Mouse (Mus musculus) spleen, adult 2 months (tissue): ENCODE measurements at regions not wholly inside any gene's neighbourhood (a gene's known extent, or its start where the extent isn't known, plus 50 kb on each side); places are given as distances from the start of the nearest gene placed in this dataset.

Experiments used
- DNase-seq, 2 experiments: peaks; one replicate each; pipeline versions ENCODE4 v3.0.0 to v3.0.0-alpha.2; 2012 to 2021; ENCODE audit warnings: low spot score in 2 of 2, low read depth in 1 of 2
- H3K27ac ChIP-seq: fragments of 200-500 bp; 2 replicates; pipeline ENCODE4 v1.5.1; 2012; ENCODE audit warnings: low read length, inconsistent platforms; ENCODE audit not compliant: insufficient read depth
- H3K27me3 ChIP-seq: fragments of 200-500 bp; 2 replicates; pipeline ENCODE4 v1.6.1; 2012; ENCODE audit warnings: mild to moderate bottlenecking, moderate library complexity, low read length, inconsistent platforms; ENCODE audit not compliant: control insufficient read depth, insufficient read depth
- H3K36me3 ChIP-seq: fragments of 200-500 bp; 2 replicates; pipeline ENCODE4 v1.6.1; 2012; ENCODE audit warnings: mild to moderate bottlenecking, low read length, inconsistent platforms; ENCODE audit not compliant: control insufficient read depth, insufficient read depth
- H3K4me1 ChIP-seq: fragments of 200-500 bp; 2 replicates; pipeline ENCODE4 v1.6.1; 2011; ENCODE audit warnings: inconsistent platforms; ENCODE audit not compliant: control insufficient read depth, insufficient read depth, insufficient read length
- H3K4me3 ChIP-seq: fragments of 200-500 bp; 2 replicates; pipeline ENCODE4 v1.5.1; 2011; ENCODE audit warnings: mild to moderate bottlenecking, inconsistent platforms; ENCODE audit not compliant: insufficient read depth, insufficient read length; ENCODE audit errors: extremely low read depth
- CTCF ChIP-seq: fragments of 200-500 bp; IDR thresholded peaks from 2 replicates; pipeline ENCODE4 v1.5.1; 2011; ENCODE audit warnings: mild to moderate bottlenecking, inconsistent platforms; ENCODE audit not compliant: insufficient read depth, insufficient read length, insufficient replicate concordance; ENCODE audit errors: extremely low read depth
- POLR2A ChIP-seq: fragments of 200-500 bp; IDR thresholded peaks from 2 replicates; pipeline ENCODE4 v1.6.1; 2011; ENCODE audit warnings: low read depth, low read length, inconsistent platforms
- WGBS: fragments of 180-500 bp; shearing (Covaris S2); methylation state at CpG from one replicate; pipeline ENCODE4 v1.1.7; 2018; 5-methylcytosine and 5-hydroxymethylcytosine counted together

GRCm38 (mm10) chr3:137146062-137146461 lies 194.8 kb upstream of the Emcn start:
- Histone ChIP-seq H3K36me3 (no peaks in the 10 kb centered on the region), H3K27me3 (no peaks in the 10 kb centered on the region), H3K4me3 (no peak overlapping the region), H3K4me1 (no peaks in the 10 kb centered on the region), H3K27ac (no peak overlapping the region)
- TF ChIP-seq POLR2A (no peak), CTCF (no peak)
- no peak for DNase-seq

GRCm38 (mm10) chr3:137147405-137147804 lies 193.5 kb upstream of the Emcn start:
- TF ChIP-seq POLR2A (no peak), CTCF (no peak)
- DNase-seq: no peak
- H3K27me3 ChIP-seq: no peaks in the 10 kb centered on the region
- WGBS: 88% methylated on average over 5 of the region's 5 CpGs
- H3K27ac ChIP-seq: no peak overlapping the region
- no peaks in the 10 kb centered on the region for H3K36me3 ChIP-seq
- no peaks in the 10 kb centered on the region for H3K4me1 ChIP-seq
- H3K4me3 ChIP-seq: no peak overlapping the region

GRCm38 (mm10) chr3:137150414-137151010 lies 190.4 kb upstream of the Emcn start:
- Histone ChIP-seq H3K36me3 (no peaks in the 10 kb centered on the region), H3K27ac (no peak overlapping the region), H3K27me3 (no peaks in the 10 kb centered on the region), H3K4me3 (no peak overlapping the region), H3K4me1 (no peaks in the 10 kb centered on the region)
- no peak for DNase-seq
- WGBS: 49% methylated on average over 14 of the region's 14 CpGs
- TF ChIP-seq CTCF (no peak), POLR2A (no peak)

GRCm38 (mm10) chr3:137151431-137151830 lies 189.4 kb upstream of the Emcn start:
- Histone ChIP-seq H3K27ac (no peak overlapping the region), H3K4me3 (no peak overlapping the region), H3K4me1 (no peaks in the 10 kb centered on the region), H3K36me3 (no peaks in the 10 kb centered on the region), H3K27me3 (no peaks in the 10 kb centered on the region)
- no peak for DNase-seq
- TF ChIP-seq POLR2A (no peak), CTCF (no peak)
- WGBS: 96% methylated on average over 1 of the region's 1 CpGs

GRCm38 (mm10) chr3:137153234-137153633 lies 187.6 kb upstream of the Emcn start:
- TF ChIP-seq POLR2A (no peak), CTCF (no peak)
- Histone ChIP-seq H3K4me3 (no peak overlapping the region), H3K27me3 (no peaks in the 10 kb centered on the region), H3K4me1 (no peaks in the 10 kb centered on the region), H3K27ac (no peak overlapping the region), H3K36me3 (no peaks in the 10 kb centered on the region)
- 30% methylated on average over 6 of the region's 6 CpGs for WGBS
- no peak for DNase-seq

- Histone ChIP-seq H3K36me3 (no peaks in the 10 kb centered on the region), H3K27ac (no peak overlapping the region), H3K4me1 (no peaks in the 10 kb centered on the region), H3K27me3 (no peaks in the 10 kb centered on the region), H3K4me3 (no peak overlapping the region)
- 89% methylated on average over 9 of the region's 9 CpGs for WGBS
- no peak for TF ChIP-seq POLR2A
- no peak for TF ChIP-seq CTCF
- DNase-seq: no peak
Measured at GRCm38 (mm10) chr3:137154200-137155042, 186.4 kb upstream of the Emcn start.

GRCm38 (mm10) chr3:137155043-137155404 lies 185.8 kb upstream of the Emcn start:
- WGBS: 94% methylated on average over 3 of the region's 3 CpGs
- no peak overlapping the region for H3K27ac ChIP-seq
- TF ChIP-seq CTCF: no peak
- TF ChIP-seq POLR2A: no peak
- no peaks in the 10 kb centered on the region for H3K27me3 ChIP-seq
- no peak overlapping the region for H3K4me3 ChIP-seq
- no peaks in the 10 kb centered on the region for H3K4me1 ChIP-seq
- no peaks in the 10 kb centered on the region for H3K36me3 ChIP-seq
- DNase-seq: no peak
